Mouse (Mus musculus): ENCODE measurements around the gene A4galt. TPM values are rescaled to one million over a fixed set of nuclear protein-coding genes. Genes with fewer than 3 reads are reported as not detected.

Gene A4galt
- polyA plus RNA-seq, 1 experiment from 2014 or later, result 0.08 TPM

DNA sequence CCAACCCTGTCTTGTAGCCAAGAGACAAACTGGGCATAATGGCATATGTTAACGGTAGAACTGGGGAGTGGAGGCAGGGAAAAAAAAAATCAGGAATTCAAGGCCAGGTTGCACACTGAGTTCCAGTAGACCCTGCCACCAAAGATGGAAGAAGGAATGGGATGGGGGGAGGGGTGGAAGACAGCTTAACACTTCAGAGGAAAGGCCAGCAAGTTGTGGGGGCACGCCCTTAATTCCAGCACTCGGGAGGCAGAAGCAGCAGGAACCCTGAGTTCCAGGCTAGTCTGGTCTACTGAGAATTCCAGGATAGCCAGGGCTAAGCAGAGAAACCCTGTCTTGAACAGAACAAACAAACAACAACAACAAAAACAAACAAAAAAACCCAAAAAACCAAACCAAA, 7.2 kb downstream of the A4galt start:
- no peak for ATAC-seq
- peaks cover 21% of the 10 kb centered on the region for H3K27me3 ChIP-seq (replicated peaks)
- H3K4me2 ChIP-seq, result no peak overlapping the region
- no peaks in the 10 kb centered on the region for H3K9me3 ChIP-seq (replicated peaks)
- H3K36me3 ChIP-seq, result no peaks in the 10 kb centered on the region
- H3K4me3 ChIP-seq, result no peak overlapping the region
- H3K4me1 ChIP-seq, result 0 out of 2 replicates have a peak, but pooled peaks cover 7% of the 10 kb centered on the region
- 67% methylated on average over 3 of the region's 3 CpGs for WGBS (ENCODE audit: insufficient replicate concordance)
- H3K27ac ChIP-seq, result no peak overlapping the region
- no peak overlapping the region for H3K9ac ChIP-seq

DNA sequence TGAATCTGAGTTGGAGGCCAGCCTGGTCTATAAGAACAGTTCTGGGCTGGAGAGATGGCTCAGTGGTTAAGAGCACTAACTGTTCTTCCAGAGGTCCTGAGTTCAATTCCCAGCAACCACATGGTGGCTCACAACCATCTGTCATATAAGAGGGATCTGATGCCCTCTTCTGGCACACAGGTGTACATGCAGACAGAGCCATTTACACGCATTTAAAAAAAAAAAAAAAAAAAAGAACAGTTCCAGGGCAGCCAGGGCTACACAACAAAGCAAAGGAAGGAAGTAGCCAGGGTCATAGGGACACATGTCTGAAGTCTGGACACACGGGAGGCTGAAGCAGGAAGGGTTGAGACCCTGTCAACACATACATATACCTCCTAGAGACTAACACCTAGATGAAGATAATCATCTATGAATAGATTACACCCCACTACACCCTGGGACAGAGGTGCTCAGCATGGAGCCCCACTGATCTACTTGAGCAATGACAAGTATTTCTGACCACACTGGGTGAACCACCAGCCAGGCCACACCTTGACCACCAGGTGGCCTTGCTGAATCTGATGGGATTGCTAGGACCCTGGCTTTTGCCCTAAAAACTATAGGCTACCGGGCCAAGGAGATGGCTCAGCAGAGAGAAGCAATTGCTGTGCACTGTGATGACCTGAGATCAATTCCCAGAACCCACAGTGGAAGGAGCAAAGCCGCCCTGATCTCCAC, 9.5 kb downstream of the A4galt start:
- H3K27ac ChIP-seq, result no peak overlapping the region
- H3K4me1 ChIP-seq, result no peaks in the 10 kb centered on the region
- peaks cover 12% of the 10 kb centered on the region for H3K27me3 ChIP-seq (replicated peaks)
- no peak overlapping the region for H3K4me3 ChIP-seq
- 67% methylated on average over 4 of the region's 4 CpGs for WGBS (ENCODE audit: insufficient replicate concordance)
- no peak for ATAC-seq
- no peaks in the 10 kb centered on the region for H3K36me3 ChIP-seq
- no peak overlapping the region for H3K4me2 ChIP-seq
- no peak overlapping the region for H3K9ac ChIP-seq
- H3K9me3 ChIP-seq (replicated peaks), result no peaks in the 10 kb centered on the region

- H3K9me3 ChIP-seq (replicated peaks), result no peaks in the 10 kb centered on the region
- H3K9ac ChIP-seq, result no peak overlapping the region
- H3K36me3 ChIP-seq, result no peaks in the 10 kb centered on the region
- H3K27me3 ChIP-seq (replicated peaks), result peaks cover 9% of the 10 kb centered on the region
- ATAC-seq, result no peak
- no peak overlapping the region for H3K4me2 ChIP-seq
- no peak overlapping the region for H3K27ac ChIP-seq
- H3K4me1 ChIP-seq, result no peaks in the 10 kb centered on the region
- no peak overlapping the region for H3K4me3 ChIP-seq
- WGBS (ENCODE audit: insufficient replicate concordance), result 66% methylated on average over 3 of the region's 3 CpGs
Measured at GRCm38 (mm10) chr15:83241497-83241896, 10.1 kb downstream of the A4galt start.

GRCm38 (mm10) chr15:83237460-83238243, 13.9 kb downstream of the A4galt start:
- Histone ChIP-seq H3K9me3 (replicated peaks) (no peaks in the 10 kb centered on the region), H3K9ac (no peak overlapping the region), H3K4me2 (no peak overlapping the region), H3K27me3 (replicated peaks) (peaks cover 9% of the 10 kb centered on the region), H3K36me3 (no peaks in the 10 kb centered on the region), H3K4me3 (no peak overlapping the region), H3K27ac (no peak overlapping the region), H3K4me1 (no peaks in the 10 kb centered on the region)
- 51% methylated on average over 15 of the region's 15 CpGs for WGBS (ENCODE audit: insufficient replicate concordance)
- ATAC-seq, result no peak

DNA sequence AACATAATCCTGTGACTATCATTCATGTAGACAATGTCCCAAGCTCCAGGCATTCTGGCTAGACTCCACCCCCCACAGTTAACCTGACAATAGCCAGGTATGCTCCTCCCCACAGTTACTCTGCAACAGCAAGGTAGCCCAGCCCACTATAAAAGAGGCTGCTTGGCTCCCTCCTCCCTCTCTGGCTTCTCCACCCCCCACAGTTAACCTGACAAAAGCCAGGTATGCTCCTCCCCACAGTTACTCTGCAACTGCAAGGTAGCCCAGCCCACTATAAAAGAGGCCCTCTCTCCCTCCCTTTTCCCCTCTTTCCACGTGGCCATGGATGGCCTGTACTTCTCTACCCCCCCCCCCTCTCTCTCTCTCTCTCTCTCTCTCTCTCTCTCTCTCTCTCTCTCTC, 14.8 kb downstream of the A4galt start:
- H3K27ac ChIP-seq, result no peak overlapping the region
- no peak overlapping the region for H3K4me2 ChIP-seq
- no peak overlapping the region for H3K9ac ChIP-seq
- H3K27me3 ChIP-seq (replicated peaks), result peaks cover 9% of the 10 kb centered on the region
- no peaks in the 10 kb centered on the region for H3K9me3 ChIP-seq (replicated peaks)
- no peak overlapping the region for H3K4me3 ChIP-seq
- no peaks in the 10 kb centered on the region for H3K36me3 ChIP-seq
- ATAC-seq, result no peak
- 0% methylated on average over 1 of the region's 1 CpGs for WGBS (ENCODE audit: insufficient replicate concordance)
- peaks cover 3% of the 10 kb centered on the region; the same call in 1 of the 2 replicates for H3K4me1 ChIP-seq

DNA sequence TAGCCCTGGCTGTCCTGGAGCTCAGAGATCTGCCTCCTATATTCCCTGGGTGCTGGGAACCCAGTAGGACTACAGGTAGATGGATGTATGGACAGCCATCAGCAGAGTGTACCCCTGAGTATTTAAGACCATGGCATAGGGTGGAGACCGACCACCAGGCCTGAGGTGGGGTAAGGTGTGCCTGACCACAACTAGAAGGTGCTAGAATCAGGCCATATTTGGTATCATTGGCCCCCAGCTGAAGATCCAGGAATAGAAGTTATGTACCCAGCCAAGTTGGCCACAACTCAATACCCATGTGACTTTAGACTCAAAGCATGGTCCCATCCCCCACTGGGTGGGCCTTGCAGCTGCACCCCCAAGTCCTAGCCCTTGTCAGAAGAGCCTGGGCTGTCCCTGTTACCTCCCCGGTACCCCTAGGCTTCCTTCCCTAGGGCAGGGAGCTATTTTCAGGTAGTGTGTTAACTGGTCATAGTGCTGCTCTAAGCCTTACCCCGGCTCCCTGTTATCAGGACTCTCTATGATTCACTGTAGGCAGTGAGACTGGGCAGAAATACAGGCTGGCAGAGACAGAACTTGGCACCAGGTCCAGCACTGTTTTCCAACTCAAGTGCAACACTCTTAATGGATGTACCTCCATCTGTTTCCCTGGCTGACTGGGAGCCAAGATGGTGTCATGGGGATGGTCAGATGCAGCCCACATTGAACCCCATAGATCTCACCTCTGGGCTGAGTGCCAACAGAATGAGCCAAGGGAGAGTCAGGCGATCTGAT, 18.2 kb downstream of the A4galt start:
- Histone ChIP-seq H3K4me2 (no peak overlapping the region), H3K4me1 (peaks cover 5% of the 10 kb centered on the region; the same call in 1 of the 2 replicates), H3K27ac (no peak overlapping the region), H3K9me3 (replicated peaks) (no peaks in the 10 kb centered on the region), H3K4me3 (no peak overlapping the region), H3K9ac (no peak overlapping the region), H3K36me3 (no peaks in the 10 kb centered on the region), H3K27me3 (replicated peaks) (peaks cover 10% of the 10 kb centered on the region)
- ATAC-seq, result no peak
- 48% methylated on average over 4 of the region's 4 CpGs for WGBS (ENCODE audit: insufficient replicate concordance)

DNA sequence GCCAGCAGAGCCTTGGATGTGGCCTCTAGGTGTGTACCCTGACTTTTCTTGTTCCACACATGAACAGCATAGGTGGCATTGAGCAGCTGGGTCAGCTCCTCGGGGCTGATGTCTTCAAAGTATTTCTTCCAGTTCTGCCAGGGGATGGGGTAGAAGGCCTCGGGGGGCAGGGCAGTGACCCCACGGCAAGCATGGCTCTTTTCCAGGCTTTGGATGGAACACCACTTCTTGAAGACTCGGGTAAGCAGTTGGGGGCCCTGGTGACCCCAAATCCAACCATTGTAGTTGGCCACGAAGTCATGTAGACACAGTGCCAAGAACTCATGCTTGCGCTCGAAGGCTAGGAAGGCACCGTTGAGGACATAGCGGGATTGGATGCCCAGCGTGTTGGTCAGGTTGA, 24.0 kb downstream of the A4galt start:
- no peak for ATAC-seq
- H3K4me3 ChIP-seq, result no peak overlapping the region
- H3K27ac ChIP-seq, result no peak overlapping the region
- H3K9ac ChIP-seq, result no peak overlapping the region
- H3K36me3 ChIP-seq, result no peaks in the 10 kb centered on the region
- H3K4me1 ChIP-seq, result peaks cover 23% of the 10 kb centered on the region
- 80% methylated on average over 10 of the region's 10 CpGs for WGBS (ENCODE audit: insufficient replicate concordance)
- H3K9me3 ChIP-seq (replicated peaks), result no peaks in the 10 kb centered on the region
- H3K27me3 ChIP-seq (replicated peaks), result peaks cover 6% of the 10 kb centered on the region; the same call in 1 of the 2 replicates
- no peak overlapping the region for H3K4me2 ChIP-seq

GRCm38 (mm10) chr15:83226871-83227270, 24.7 kb downstream of the A4galt start:
- Histone ChIP-seq H3K27me3 (replicated peaks) (peaks cover 6% of the 10 kb centered on the region; the same call in 1 of the 2 replicates), H3K27ac (no peak overlapping the region), H3K36me3 (no peaks in the 10 kb centered on the region), H3K9ac (no peak overlapping the region), H3K4me3 (no peak overlapping the region), H3K4me1 (peaks cover 21% of the 10 kb centered on the region), H3K9me3 (replicated peaks) (no peaks in the 10 kb centered on the region), H3K4me2 (no peak overlapping the region)
- ATAC-seq, result no peak
- WGBS (ENCODE audit: insufficient replicate concordance), result 72% methylated on average over 5 of the region's 5 CpGs

DNA sequence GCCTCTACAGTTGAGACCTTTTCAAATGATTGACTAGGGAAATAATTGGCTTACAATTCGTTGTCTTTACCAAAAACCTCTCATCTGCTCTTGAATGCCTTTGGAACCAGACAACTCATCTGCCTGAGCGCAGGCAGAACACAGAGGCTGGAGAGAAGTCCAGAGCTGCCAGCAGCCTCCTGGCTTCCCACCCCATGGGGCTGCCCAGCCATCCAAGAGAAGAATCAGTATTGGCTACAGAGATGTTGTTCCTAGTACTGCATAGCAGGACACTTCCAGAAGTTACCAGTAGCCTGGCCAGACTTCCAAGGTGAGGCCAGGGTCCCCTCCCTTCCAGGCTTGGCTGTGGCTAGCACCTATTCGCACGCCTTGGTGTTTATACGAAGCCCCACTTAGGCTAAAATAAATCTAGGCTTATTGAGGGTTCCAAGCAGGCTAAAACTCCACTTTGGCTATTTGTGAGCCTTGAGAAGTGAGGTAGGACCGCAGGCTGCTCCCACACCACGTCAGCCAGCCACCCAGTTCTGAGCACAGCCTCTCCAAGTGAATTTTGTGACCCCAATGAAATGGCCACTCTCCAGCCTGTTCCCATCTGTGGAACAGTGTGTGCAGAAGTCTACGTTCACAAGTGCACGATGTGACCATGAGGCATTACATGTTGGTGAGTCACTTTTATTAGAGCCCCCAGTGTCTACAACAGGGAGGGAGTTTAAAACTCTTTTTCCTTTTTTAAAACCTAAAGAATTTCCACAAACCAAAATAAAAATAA, 25.3 kb downstream of the A4galt start:
- H3K4me3 ChIP-seq, result no peak overlapping the region
- H3K27me3 ChIP-seq (replicated peaks), result peaks cover 6% of the 10 kb centered on the region; the same call in 1 of the 2 replicates
- peaks cover 18% of the 10 kb centered on the region for H3K4me1 ChIP-seq
- ATAC-seq, result no peak
- no peak overlapping the region for H3K9ac ChIP-seq
- H3K27ac ChIP-seq, result no peak overlapping the region
- H3K9me3 ChIP-seq (replicated peaks), result no peaks in the 10 kb centered on the region
- 60% methylated on average over 9 of the region's 9 CpGs for WGBS (ENCODE audit: insufficient replicate concordance)
- no peak overlapping the region for H3K4me2 ChIP-seq
- no peaks in the 10 kb centered on the region for H3K36me3 ChIP-seq

- no peak for ATAC-seq
- 44% methylated on average over 9 of the region's 9 CpGs for WGBS (ENCODE audit: insufficient replicate concordance)
- no peaks in the 10 kb centered on the region for H3K9me3 ChIP-seq (replicated peaks)
- no peak overlapping the region for H3K9ac ChIP-seq
- no peak overlapping the region for H3K4me3 ChIP-seq
- peak overlapping the region; percentile 55; the same call in 1 of the 2 replicates for H3K27ac ChIP-seq
- H3K4me1 ChIP-seq, result peaks cover 18% of the 10 kb centered on the region
- H3K36me3 ChIP-seq, result no peaks in the 10 kb centered on the region
- H3K27me3 ChIP-seq (replicated peaks), result peaks cover 6% of the 10 kb centered on the region; the same call in 1 of the 2 replicates
- H3K4me2 ChIP-seq, result no peak overlapping the region
Measured at GRCm38 (mm10) chr15:83224136-83224766, 27.3 kb downstream of the A4galt start.
